Comparison of ENCODE assay signal across 10 mouse cellular contexts in genomic region chr1:182130830-182131229, GRCm38 (mm10). TPM values are rescaled to one million over a fixed set of nuclear protein-coding genes. Genes with fewer than 3 reads are reported as not detected.
A peak's percentile ranks its signal among the peaks of the same experiment; 100 is the strongest.
DNase-seq lines count a peak whose midpoint lies in the region; ATAC-seq lines count a peak whose summit lies in the region.
"Had no signal": no experiment of that assay in that cellular context is flagged by ENCODE, and none has a peak within 500 bp of the region (broad histone marks: within the 10 kb centered on the region; RNA-seq: fewer than 3 reads in every experiment).

No protein-coding gene starts in this region.

- H3K4me3 ChIP-seq in kidney, embryonic 16.5 days (ENCODE audit: low read length) = no peak overlapping the region
- H3K4me3 ChIP-seq: heart, embryonic 13.5 days; lung, embryonic 15.5 days had no signal

- no peak overlapping the region for H3K4me2 ChIP-seq in kidney, embryonic 16.5 days (replicated peaks; ENCODE audit: low read depth, low read length)
- H3K4me2 ChIP-seq: heart, embryonic 13.5 days; lung, embryonic 15.5 days had no signal

- no peak overlapping the region for H3K9ac ChIP-seq in kidney, embryonic 16.5 days (replicated peaks; ENCODE audit: low read length)
- H3K9ac ChIP-seq: heart, embryonic 13.5 days; lung, embryonic 15.5 days had no signal

- H3K4me1 ChIP-seq in kidney, embryonic 16.5 days (ENCODE audit: insufficient read depth, low read length) = peaks cover 6% of the 10 kb centered on the region

- H3K27ac ChIP-seq in kidney, embryonic 16.5 days (ENCODE audit: low read length) = no peak overlapping the region
- H3K27ac ChIP-seq: heart, embryonic 13.5 days; lung, embryonic 15.5 days had no signal

- peaks cover 31% of the 10 kb centered on the region for H3K36me3 ChIP-seq in kidney, embryonic 16.5 days (ENCODE audit: insufficient read depth, low read length)

- 51% methylated on average over 2 of the region's 2 CpGs for WGBS in kidney, embryonic 16.5 days

- no peaks in the 10 kb centered on the region for H3K9me3 ChIP-seq in kidney, embryonic 16.5 days (ENCODE audit: low read length)
- H3K9me3 ChIP-seq: heart, embryonic 13.5 days; lung, embryonic 15.5 days had no signal

- DNase-seq in kidney, adult 9 months = peak; percentile 27
- DNase-seq in CD8-positive naive resting alpha-beta T cell, adult 2 months (ENCODE audit: low read depth in 2 of 2, low spot score in 2 of 2) = peak; percentile 13 to 44
- peak; percentile 41 for DNase-seq in T-cell, adult 2 months (ENCODE audit: low spot score)
- DNase-seq in left cerebral cortex, adult 9 months (ENCODE audit: low spot score in 2 of 2) = no peak
- DNase-seq: cerebellum, adult 9-10 months had no signal

- ATAC-seq in kidney, embryonic 16.5 days (ENCODE audit: low FRiP score, low TSS enrichment) = no peak
- ATAC-seq in megakaryocyte progenitor cell, adult 5-6 weeks (replicated peaks; ENCODE audit: poor library complexity) = peak; percentile 81
- no peak for ATAC-seq in frontal cortex, adult (ENCODE audit: low TSS enrichment)

- H3K27me3 ChIP-seq in kidney, embryonic 16.5 days (ENCODE audit: insufficient read depth, low read length) = no peaks in the 10 kb centered on the region
- H3K27me3 ChIP-seq: heart, embryonic 13.5 days; lung, embryonic 15.5 days had no signal

RNA-seq across cellular contexts. Expression of gene Srp9, which starts 6.3 kb away (rescaled TPM):
- polyA plus RNA-seq in kidney, embryonic 16.5 days (2015; fragmentation: Nextera tagmentation; extraction: Ambion mirVana) = 131 and 132 TPM in 2 replicates
- total RNA-seq in megakaryocyte progenitor cell, adult 5-6 weeks (2015) = 157 and 164 TPM in 2 replicates
- total RNA-seq in megakaryocyte progenitor cell, adult 5-6 weeks (2017) = 123 and 133 TPM in 2 replicates

RNA-seq across cellular contexts. Expression of gene Vmn1r1, which starts 33.5 kb away (rescaled TPM):
- not detected in 2 replicates for polyA plus RNA-seq in kidney, embryonic 16.5 days (2015; fragmentation: Nextera tagmentation; extraction: Ambion mirVana)
- total RNA-seq in megakaryocyte progenitor cell, adult 5-6 weeks (2015) = not detected in 2 replicates
- total RNA-seq in megakaryocyte progenitor cell, adult 5-6 weeks (2017) = not detected in 2 replicates
- polyA plus RNA-seq: heart, embryonic 13.5 days; lung, embryonic 15.5 days had no signal

Comparison
In these comparisons a context has a peak if more than half of its experiments do, and no peak if none do; other contexts are left out.
1. DNase-seq: peak in kidney, adult 9 months (single experiment), CD8-positive naive resting alpha-beta T cell, adult 2 months (2 of 2) and T-cell, adult 2 months (single experiment); none in left cerebral cortex, adult 9 months (0 of 2).